Mouse (Mus musculus) thymus, adult 18-20 months (tissue): ENCODE measurements around the gene Rybp.

Experiments used
- DNase-seq, 2 experiments: peaks; one replicate each; pipeline ENCODE4 v3.0.0; 2022; ENCODE audit warnings: mixed read lengths in 2 of 2

The Rybp gene

GRCm38 (mm10) chr6:100286573-100287333, 532 bp downstream of the Rybp start:
- DNase-seq = peak; percentile 45 to 50

DNA sequence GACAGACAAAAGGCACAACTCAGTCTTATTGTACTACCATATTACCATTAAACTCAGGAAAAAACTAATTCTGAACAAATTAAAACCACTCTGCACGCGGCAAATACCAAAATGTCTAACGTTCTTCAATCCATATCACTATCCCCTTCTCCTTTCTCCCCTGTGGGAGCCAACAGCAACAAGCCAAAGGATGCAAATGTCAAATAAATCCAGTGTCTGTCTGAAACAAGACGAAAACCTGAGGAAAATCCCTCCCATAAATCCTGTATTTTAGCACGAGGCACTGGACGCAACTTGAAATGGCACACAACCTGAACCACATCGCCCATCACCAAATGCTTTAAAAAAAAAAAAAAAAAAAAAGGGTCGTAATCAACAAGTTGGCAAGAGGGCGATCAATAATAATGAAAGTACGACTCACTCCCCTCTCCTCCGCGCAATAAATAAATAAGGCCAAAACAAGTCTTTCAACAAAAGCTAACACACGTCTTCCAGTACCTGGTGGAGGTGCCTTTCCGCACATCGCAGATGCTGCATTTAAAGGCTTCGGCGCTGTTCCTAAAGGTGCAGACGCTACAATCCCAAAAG, 1.2 kb downstream of the Rybp start:
- DNase-seq = no peak

GRCm38 (mm10) chr6:100278841-100279240, 8.4 kb downstream of the Rybp start:
- DNase-seq = no peak

DNA sequence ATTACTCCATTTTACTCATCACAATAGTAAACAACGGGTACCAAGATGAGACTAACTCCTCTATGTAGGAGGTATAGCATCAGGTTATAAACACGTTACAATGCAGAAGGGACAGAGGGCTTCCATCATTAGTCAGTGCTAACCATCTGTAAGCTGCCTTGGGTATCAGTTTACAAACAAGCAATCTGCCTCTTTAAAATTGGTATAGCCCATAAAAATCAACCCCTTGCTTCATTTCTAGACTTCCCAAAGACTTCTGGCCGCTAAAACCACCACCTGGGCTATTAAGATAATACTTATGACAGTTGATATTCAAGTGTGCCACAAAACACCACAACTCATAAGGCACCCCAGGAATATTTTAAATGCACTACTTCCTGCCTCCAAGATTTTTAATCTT, 10.9 kb downstream of the Rybp start:
- DNase-seq = no peak

- DNase-seq = no peak
Observed at GRCm38 (mm10) chr6:100275643-100276042, 11.6 kb downstream of the Rybp start.

DNA sequence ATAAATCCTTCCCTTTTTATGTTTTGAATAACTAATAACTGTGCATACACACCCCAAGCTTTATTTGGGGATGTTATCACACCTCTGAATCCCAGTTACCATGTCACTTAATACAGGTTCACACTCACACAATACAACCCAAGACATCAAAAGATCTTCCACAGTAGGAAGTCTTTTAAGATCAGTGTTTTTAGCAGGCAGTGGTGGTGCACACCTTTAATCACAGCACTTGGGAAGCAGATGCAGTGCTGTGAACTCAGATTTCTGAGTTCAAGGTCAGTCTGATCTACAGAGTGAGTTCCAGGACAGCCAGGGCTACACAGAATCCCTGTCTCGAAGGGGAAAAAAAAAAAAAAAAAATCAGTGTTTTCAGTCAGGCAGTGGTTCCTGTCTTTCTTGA, 13.7 kb downstream of the Rybp start:
- DNase-seq = no peak

DNA sequence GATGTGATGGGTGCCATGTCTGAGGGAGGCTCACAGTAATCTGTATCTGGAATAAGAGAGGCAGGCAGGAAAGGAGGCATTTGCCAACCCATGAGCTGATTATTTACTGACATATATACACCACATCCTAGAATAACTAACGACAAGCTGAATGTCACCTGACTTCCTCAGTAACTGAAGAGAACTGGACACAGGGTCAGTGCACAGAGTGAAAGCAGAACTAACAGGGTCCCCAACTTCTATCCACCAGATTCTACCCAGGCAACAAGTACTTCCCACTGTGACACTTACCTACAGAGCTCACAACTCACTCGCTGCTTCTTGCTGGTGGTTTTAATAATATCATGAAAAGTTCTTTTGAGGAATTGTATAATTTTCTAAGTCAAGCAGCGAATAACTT, 15.3 kb downstream of the Rybp start:
- DNase-seq = no peak

- no peak for DNase-seq
Observed at GRCm38 (mm10) chr6:100270765-100271164, 16.5 kb downstream of the Rybp start.

DNA sequence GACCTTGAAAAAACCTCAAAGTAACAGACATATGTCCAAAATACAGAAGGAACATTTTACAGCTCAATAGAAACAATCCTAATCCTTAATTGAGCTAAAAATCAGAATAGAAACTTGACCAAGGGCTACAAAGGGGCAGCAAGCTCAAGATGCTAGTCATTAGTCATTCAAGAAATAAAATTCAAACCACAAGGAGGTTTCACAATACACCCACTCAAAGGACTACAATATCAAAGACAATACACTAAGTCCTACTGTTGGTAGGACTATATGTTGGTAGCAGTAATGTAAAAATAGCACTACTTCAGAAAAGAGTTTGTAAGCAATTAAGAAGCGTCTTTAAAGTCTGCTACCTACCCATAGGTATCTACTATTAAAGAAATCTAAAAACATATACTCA, 27.7 kb downstream of the Rybp start:
- DNase-seq = no peak

DNA sequence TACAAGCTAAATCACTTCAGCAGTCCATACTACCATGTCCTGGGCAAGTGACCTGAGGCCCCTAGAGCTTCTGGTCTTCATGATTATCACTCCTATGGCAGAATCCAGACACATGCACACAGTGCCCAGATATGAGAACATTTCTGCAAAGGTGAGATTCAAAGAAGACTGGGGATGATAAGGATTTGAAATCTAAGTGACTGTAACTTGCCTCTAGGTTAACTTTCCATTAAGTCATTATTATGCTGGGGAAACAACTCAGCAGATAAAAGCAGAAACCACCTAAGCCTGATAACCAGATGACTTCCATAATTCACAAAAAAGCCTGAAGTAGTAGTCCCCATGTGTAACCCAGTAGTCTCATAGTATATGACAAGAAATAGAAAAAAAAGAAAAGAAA, 29.0 kb downstream of the Rybp start:
- no peak for DNase-seq

DNA sequence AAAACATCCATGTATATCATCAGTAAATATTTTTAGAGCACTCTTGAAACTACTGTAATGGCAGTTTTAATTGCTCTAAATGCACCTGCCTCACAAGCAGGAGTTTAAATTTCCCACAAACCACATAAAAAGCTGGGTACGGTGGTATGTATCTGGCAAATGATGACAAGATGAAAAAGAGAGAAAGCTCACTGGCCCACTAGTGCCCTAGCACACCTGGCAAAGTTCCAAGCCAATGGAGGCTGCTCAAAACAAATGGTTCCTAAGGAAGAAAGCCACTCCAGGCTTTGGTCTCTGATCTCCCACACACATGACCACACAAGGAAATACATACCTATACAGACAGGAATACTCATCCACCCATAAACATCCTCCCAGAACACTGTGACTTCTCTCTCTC, 31.9 kb downstream of the Rybp start:
- peak in 1 of 2 experiments; percentile 39 for DNase-seq

- no peak for DNase-seq
Observed at GRCm38 (mm10) chr6:100254671-100255070, 32.6 kb downstream of the Rybp start.

- DNase-seq = no peak
Observed at GRCm38 (mm10) chr6:100244474-100244873, 42.8 kb downstream of the Rybp start.

GRCm38 (mm10) chr6:100235036-100235435, 52.2 kb downstream of the Rybp start:
- DNase-seq = no peak

- DNase-seq = no peak
Observed at GRCm38 (mm10) chr6:100233522-100233921, 53.8 kb downstream of the Rybp start.

GRCm38 (mm10) chr6:100233061-100233460, 54.2 kb downstream of the Rybp start:
- no peak for DNase-seq

DNA sequence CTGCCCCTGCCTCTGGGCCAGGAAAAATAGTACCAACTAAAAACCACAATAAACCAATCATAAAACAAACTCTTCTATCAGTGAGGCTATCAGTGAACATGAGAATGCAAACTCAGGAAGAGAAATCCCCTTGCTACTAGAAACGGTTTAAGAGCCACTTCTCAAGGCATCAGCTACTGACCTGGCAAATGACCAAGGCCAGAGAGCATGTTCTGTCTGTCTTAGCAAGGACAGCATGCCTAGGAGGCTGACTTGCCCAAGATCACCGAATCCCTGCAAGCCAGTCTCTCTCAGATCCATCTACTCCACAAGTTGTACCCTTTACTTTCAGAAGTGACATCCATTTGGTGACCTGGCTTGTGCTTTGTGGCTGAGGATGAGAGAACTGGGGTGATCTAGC, 61.1 kb downstream of the Rybp start:
- DNase-seq = no peak

DNA sequence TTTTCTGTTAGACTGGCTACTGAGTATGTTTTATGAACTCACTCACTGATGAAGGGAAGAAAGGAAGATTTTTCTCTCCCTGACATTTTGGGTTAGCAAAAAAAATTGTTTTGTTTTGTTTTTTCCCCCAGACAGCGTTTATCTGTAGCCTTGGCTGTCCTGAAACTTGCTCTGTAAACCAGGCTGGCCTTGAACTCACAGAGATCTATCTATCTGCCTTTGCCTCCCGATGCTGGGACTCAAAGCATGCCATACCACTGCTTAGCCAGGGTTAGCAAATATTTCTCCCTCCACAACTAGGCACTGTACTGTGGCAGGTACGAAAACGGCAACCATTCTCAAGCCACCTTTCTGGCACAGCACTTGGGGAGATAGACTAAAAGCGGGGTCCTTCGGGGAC, 63.4 kb downstream of the Rybp start:
- no peak for DNase-seq

DNA sequence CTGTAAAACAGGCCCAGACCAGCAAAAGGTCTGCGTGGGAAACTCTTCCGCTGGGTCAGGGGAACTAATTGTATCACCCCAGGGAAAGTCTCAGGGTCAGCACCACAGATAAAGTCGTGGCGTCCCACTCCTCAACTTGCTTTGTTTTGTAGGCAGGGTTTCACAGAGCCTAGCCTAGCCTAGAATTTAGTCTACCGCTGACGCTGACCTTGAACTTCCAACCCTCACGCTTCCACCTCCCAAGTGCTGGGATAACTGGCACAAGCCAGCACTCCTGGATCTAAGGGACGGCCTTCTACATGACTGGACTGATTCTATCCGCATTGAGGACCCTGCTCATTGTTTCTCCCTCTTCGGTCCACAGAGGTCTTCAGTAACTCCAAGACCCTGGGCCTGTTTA, 63.9 kb downstream of the Rybp start:
- DNase-seq = no peak

- no peak for DNase-seq
Observed at GRCm38 (mm10) chr6:100222927-100223326, 64.4 kb downstream of the Rybp start.

- no peak for DNase-seq
Observed at GRCm38 (mm10) chr6:100221803-100222202, 65.5 kb downstream of the Rybp start.

- DNase-seq = no peak
Observed at GRCm38 (mm10) chr6:100220917-100221560, 66.2 kb downstream of the Rybp start.

DNA sequence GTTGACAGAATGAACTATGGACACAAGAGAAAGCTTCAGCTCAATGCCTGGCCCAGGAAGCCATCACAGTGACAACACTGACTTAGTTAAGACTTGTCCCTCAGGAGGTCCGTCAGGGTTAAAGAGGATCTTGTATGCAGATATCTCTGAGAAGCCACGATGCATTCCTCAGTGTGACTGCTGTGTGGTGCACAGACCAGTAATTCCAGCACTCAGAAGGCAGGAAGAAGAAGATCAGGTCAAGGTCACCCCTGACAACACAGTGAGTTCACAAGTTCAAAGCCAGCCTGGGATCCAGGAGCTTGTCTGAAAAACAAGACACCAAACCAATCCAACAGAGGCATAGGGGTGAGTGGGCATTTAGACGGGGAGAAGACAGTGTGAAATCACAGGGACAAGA, 67.3 kb downstream of the Rybp start:
- no peak for DNase-seq
